Mouse (Mus musculus) thymus, postnatal 10 days (tissue): ENCODE data around the gene Aldh1a3.

Source experiments
- DNase-seq, 2 experiments: peaks; one replicate each; pipeline ENCODE4 v3.0.0; 2021; ENCODE audit warnings: low spot score in 2 of 2

Aldh1a3 gene

DNA sequence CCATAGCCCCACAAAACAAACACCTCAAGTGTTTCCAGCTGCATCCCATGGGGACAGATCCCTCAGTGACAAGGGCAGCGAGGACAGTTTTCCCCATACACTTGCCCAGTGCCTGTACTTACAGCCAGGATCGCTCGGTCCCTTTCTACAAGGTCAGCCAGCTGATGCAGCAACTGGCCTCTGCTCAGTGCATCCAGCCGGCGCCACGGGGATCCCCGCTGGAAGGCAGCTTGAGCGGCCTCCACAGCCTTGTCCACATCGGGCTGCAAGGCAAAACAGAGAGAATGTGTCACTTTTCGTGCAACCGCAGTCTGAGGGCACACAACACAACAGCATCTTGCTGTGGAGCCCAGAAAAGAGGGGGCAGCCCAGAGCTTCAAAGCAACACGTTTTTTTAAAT, 8.3 kb downstream of the Aldh1a3 start:
- no peak for DNase-seq

DNA sequence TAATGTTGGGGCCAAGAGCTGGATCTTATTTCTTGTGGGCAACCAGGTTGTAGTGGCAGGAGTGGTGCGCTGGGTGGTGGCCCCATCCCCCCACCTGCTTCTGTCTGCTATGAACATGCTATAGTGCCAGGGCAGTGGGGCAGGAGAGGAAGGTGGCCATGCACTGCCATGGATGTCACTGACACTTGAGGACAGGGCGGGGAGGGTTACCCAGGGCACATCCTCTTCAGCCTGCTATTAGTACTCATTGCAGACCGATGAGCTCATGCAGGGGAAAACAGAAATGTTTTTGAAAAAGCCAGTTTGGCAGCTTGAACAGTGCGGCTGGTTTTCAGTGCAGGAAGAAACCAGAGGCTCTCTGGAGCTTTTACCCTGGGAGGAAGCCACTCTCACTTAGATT, 10.5 kb downstream of the Aldh1a3 start:
- peak in 1 of 2 experiments; percentile 4 for DNase-seq

DNA sequence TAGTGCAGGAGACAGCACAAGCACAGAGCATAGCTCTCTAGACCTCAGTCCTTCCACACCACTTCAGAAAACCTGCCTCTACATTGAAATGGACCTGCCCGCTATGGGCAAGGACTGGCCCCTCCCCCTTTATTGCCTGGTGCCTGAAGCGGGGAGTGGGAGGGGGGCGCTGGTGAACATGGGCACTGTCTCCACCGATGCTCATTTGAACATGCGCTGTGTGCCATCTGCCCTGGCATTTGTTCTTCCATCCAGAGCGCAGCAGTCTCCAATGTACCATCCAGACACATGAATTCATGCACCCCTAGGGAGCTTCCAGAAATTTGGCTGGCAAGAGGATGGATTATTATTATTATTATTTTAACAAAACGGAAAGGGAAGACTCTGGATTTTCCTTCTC, 14.2 kb downstream of the Aldh1a3 start:
- DNase-seq, result no peak

DNA sequence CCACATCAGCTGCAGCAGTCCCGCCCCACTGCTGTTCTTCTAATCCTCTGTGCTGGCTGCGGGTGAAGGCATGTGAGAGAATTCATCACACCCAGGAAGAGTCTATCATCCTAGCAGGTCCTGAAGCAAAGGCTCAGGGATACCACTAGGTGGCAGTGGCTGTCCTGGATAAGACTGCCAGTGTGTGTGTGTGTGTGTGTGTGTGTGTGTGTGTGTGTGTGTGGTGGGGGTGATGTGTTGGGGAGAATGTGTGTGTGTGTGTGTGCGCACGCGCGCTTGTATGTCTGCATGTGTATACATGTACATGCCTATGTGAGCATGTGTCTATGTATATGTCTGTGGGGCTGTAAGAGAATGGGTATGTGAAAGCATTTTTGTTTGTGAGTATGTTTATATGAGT, 17.9 kb downstream of the Aldh1a3 start:
- no peak for DNase-seq

DNA sequence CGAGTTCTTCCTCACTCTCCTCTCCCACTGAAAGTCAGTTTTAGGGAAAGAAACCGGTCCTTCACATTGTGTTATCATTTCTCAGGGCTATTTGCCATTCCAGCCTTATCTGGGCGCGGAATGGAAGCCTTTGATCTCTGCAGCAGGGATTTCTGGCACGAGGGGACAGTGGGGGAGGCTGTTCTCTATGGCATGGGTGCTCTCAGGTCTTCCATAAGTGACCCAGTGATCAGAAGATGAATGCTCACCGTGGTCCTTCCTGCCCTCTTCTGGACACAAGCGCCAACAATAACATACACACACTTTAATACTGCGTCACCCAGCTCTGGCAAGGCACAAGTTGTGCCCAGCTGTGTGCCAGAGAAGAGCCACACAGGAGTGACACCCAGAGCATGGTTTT, 20.3 kb downstream of the Aldh1a3 start:
- no peak for DNase-seq

DNA sequence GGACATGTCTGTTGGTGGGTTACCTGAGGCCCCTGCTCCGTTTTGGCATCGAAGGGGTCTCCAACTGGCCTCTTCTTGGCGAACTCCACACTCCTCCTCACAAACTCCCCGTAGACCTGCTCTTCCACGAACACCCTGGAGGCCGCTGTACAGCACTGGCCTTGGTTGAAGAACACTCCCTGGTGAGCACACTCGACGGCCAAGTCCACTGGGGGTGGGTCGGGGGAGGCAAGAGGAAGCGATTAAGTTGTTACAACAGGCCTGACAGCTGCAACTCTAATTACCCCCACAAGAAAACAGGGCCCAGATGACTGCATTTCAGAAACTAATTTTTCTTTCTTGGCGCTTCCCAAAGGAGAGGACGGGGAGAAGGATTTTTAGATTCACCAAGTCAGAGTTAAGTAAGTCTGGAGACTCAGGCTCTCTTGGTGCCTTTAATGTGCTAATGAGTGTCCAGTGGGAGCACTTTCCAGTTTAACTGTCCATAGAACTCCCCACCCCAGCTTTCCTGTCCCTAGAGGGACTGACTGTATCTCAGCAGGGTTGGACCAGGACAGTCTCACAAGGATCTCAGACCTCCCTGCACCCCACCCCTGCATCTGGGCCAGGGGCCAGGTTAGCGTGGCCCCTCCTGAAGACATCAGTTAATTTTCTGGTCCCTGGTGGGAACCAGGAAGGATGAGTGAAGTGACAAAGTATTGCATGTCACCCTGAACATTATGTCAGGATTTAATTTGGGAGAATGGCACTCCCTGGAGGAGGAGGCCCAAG, 21.2 kb downstream of the Aldh1a3 start:
- DNase-seq, result no peak

DNA sequence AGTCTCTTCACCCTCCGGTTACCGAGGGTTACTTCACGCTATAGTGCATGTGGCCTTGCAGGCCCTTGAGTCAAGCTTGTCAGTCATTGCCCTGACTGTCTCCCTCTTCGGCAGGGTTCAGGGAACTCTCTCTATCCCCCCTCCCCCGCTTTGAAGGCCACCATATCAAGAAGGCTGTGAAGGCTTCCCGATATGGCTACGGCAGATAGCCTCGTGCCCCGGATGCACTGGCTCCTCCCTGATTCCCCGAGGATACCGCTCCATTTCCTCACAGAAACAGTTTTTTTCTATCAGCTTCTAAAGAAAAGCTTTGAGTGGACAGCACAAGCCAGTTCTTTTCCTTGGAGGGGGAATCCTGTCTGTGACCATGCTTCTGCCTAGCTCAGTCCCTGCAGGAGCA, 21.8 kb downstream of the Aldh1a3 start:
- DNase-seq, result no peak

DNA sequence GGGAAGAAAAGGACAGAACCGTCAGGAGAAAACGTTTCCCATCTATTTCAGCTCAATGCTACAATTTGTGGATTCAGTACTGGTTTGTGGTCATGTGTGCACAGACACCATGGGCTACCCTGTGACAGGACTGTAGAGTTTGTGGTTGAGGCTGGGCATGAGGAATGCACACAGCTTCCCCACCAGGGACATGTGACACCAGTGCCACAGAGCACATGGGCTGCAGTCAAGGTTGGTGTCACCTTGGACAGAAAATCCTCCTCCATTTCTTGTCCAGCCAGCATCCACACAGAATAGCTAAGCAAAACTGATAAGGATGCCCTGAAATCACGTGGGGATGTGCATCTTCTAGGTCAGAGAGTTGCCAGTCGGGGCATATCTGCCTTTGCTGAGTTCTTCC, 22.5 kb downstream of the Aldh1a3 start:
- DNase-seq, result no peak

DNA sequence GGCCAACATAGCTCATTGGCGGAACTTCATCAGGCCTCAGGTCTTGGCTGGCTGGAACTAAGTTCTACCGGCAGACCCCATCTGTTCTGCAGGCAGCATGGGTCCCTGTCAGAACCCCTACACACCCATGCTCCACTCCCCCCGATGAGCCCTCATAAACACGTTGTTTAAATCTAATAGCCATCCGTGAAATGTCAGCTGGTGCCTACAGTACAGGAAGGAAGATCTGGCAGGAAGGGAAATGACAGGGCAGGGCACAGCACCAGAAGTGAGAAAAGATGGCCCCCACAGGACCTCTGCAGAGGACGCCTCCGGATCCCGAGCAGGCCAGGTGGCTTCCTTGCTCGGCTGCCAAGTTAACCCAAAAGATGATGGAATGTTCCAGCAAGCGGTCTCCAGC, 23.2 kb downstream of the Aldh1a3 start:
- DNase-seq, result no peak

DNA sequence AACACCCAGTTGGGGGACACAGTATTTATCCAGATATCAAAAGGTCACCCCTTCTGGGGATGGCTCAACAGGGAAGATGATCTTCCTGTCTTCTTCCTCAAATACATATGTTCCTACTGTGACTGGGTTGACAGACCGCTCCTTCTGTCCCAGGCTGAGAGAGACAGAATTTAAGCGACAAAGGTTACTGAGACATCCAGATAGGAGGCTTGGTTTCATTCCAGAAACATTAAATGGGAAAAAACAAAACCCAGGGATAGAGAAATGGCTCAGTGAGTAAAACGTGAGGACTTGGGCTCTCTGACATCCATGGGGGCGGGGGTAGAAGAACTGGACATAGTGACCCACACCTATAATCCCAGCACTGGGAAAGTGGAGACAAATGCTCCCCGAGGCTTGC, 24.4 kb downstream of the Aldh1a3 start:
- no peak for DNase-seq

DNA sequence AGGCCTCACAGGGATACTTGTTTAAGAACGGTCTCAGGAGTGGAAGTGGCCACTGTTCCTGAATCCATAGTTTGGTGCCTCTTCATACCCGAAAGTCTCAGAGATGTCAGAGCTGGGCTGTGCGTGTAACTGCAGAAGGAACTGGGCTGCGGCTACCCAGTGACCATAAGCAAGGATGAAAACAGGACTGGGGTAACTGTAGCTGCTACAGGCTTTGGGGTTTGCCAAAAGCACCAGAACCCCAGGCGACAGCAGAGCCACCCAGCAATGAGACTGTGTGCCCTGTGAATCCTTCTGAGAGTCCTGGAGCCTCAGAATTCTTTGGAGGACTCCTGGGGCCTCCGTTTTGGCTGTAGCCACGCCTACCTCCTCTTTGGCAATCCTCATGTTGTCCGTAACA, 25.7 kb downstream of the Aldh1a3 start:
- DNase-seq, result no peak

DNA sequence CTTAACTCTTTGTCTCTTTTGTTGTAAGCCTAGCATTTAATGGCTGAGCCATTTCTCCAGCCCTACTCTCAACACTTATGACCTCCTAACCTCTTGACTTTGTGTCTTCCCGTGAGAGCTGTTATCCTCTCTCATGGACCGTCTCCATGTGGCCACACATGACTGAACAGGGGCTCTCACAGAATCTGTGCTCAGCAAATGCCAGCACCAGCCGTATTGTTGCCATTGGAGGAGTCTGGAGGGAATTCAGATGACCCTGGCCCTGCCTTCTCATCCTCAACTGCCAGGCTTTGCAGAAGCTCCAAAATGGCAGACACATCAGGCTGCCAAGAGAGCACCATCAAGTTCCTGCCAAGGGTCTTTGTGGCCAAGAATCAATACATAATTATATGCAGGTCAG, 30.0 kb downstream of the Aldh1a3 start:
- no peak for DNase-seq

DNA sequence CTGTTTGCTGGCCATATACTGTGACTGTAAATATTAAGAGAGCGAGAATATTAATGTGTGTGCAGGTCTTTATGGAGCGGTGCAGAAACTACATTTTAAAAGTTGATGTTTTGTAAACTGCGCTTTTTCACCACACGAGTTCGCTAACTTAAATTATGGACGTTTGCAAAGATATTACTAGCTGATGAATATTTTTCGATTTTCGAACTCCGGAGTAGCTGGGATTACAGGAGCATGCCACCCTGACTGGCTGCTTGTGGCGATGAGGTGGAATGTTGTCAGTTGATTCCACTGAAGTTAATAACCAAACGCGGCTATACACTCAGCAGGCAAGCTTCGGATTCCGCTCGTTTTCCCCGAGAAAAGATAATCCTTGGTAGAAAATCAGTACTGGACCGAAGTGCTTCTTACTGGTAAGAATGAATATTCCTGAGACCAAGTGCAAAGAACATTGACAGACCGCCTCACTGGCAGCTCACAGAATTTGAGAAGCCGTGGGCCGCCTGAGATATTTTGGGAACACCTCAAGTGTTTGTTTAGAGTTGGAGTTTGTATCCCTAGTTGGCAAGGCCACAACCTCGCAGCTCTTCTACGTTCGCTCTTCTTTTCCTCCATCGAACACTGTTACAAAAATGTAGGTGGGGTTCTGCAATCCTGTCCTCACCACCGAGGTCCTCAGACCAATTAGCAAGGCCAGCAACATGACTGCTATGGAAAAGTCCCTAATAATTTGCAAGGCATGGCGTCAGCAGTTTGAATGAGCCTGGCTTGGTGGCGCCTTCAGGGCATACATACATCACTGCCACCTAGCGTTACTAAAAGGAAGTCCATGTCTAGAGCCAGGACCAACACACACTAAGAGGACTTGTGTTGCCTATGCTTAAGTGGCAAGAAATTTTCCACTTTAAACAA, 38.4 kb downstream of the Aldh1a3 start:
- peak in 1 of 2 experiments; percentile 28 for DNase-seq

DNA sequence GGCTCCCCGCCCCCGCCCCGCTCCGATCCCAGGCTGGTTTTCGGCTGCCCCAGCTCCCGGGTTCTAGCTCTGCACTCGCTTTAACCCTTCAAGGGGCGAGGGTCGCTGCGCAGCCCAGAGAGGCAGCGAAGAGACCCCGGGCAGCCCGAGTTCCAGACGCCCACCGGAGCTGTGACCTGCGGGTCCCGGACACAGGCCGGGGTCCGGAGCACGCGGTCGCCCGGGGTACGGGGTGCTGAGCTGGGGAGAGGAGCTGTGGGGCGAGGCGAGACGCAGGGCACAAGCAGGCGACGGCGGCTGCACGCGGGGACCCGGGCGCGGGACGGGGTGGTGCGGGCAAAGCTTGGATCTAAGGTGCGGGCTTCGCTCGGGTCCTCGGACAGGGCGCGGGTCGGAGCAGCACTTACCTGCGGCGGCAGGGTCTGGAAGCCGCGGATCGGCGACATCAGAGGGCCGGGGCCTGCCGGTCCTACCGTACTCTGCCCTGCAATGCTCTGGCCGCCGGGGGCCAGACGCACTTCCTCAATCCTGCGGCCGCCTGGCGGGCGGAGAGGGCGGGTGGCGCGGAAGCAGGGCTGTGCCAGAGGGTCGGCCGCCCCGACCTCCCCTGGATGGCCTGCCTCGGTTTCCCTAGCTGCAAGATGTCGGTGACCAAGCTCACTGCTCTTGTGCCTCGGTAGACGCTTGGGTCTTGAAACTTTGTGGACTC, 39.4 kb downstream of the Aldh1a3 start, which contains the start of gene Lrrk1:
Gene Lrrk1, minus strand, starts transcription at position 538 of the 709 bp plus-strand sequence.
- DNase-seq, result no peak

DNA sequence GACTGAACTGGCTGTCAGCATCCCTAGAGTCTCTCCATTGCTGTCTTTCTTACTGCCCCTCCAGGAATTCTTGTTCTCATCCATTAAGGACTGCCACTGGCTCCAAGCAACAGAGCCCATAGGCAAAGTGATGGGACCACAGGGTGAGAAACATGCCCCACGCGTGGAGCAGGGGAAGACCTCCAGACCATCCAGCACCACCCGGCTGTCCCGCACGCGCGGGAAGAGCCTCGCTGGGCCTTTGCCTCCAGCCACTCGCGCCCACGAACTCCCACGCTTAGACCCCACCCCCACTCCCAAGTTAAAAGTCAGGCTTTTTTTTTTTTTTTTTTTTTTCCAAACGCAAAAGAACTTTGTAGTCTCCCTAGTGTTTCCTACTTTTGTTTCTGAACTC, 39.9 kb downstream of the Aldh1a3 start:
- no peak for DNase-seq

DNA sequence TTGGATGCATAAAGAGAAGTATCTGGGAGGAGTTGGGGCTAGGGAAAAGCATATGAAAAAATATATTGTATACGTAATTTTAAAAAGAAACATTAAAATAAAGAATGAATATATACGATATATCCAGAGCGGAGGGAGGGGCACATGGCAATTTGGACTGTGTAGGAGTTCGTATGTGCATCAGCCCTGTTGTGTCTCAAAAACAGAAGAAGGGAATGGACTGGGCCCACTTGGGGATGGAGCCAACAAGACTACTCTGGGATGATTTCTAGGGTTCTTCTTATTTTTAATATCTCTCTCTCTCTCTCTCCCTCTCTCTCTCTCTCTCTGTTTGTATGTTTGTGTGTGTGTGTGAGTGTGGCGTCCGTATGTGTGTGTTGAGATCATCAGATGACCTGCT, 40.9 kb downstream of the Aldh1a3 start:
- no peak for DNase-seq

DNA sequence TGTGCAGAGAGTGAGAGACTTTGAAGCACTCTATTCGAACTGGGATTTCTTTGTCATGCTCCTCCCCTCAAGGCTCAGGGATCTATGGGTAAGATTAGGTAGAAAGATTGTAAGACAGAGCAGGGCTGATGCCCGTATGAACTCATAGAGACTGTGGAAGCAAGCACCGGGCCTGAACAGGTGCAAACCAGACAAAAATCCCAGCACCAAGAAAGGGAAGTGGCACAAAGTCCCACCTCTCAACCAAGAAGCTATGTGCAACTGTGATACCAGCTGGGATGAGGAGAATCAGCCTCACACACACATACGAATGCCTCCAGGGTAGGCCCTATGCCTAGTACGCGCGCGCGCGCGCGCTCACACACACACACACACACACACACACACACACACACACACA, 41.5 kb downstream of the Aldh1a3 start:
- no peak for DNase-seq

DNA sequence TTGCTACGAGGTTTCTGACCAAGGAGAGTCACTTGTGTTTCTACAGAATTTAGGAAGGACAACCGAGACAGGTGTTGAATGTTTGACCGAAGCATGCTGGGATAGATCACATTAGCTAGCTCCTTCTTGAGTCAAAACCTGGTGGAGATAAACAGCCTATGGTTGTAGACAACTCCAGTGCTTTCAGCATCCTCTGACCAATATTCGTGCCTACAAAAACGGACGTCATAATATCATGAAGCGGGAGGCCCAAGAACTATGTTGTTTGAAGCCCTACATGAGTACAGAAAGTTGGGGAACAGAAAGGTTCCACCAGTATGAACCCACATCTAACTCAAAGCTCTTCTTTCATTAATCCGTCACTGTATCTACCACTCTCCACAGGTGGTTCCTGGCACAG, 42.4 kb downstream of the Aldh1a3 start:
- no peak for DNase-seq

DNA sequence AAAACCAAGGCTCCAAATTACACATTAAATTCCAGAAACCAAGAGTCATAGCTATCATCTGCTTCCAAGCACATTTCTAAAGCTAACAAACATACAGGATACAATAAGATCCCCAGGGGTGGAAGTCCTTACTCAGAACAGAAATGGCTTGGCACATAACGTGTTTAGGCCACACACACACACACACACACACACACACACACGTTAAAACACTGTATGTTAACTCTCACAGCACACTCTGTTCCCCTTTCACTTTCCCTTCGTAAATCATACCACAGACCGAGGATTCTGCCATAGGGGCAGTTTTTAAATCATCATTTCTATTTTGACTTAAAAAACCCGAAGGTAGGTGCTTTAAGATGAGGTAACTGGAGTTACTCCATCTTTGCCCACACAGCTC, 43.1 kb downstream of the Aldh1a3 start:
- DNase-seq, result no peak

DNA sequence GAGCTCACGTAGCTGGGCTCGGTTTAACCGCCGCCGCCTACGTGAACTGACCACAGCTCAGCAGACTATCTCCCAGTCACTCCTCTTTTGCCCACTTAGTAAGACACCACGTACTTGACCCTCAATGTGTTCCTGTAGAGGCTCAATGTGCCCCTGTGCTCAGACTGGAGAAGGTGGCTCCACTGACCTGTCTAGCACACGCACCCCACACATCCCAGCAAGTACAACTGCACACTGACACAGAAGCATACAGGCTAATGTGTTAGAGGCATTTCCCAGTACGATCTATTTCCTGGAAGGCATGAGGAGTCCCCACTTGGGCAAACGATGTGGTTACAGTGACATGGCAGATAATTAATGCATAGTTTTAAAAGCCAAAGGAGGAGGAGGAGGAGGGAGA, 50.8 kb downstream of the Aldh1a3 start:
- no peak for DNase-seq

DNA sequence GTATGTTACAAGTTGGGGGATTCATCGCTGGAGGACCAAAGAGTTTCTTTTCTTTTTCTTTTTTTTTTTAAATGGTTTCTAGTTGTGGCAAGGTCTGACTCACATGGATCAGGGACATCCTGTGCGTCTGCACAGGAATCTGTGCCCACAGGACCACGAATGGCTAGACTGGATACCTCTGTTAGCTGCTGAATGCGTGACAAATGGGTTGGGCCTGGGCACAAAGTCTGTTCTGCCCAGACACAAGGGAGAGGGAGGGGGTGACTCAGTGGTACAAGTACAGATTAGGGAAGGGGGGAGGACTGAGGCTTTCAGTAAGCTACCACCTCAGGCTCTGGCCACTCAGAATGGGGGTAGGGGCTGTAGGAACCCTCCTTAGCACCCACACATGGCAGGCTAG, 51.6 kb downstream of the Aldh1a3 start:
- DNase-seq, result no peak

DNA sequence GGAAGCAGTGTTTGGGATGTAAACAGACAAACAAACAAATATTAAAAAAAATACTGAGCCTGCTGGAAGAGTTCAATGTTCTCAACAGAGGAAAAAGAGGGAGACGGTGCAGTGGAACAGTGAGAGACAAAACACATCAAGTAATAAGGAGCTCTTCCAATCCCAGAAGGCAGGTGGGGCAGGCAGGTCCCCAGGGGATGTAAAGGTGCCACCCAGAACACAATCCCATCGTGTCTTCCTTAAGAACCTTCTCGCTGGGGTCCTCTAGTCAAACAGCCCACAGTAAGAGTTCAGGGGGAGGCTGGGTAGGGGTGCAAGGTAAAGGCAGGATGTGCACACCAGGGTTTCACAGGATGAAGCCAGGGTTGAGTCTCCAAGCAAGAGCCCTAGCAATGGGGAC, 53.9 kb downstream of the Aldh1a3 start:
- DNase-seq, result no peak
